Mouse (Mus musculus) G1E (cell line): Measurements from ENCODE around the gene Crlf1.

Experiments
- CTCF ChIP-seq: IDR thresholded peaks from 2 replicates; pipeline ENCODE4 v1.5.1; 2012; ENCODE audit warnings: low read depth, low read length, inconsistent platforms, mixed read lengths
- POLR2AphosphoS5 ChIP-seq: IDR thresholded peaks from 2 replicates; pipeline ENCODE4 v1.6.1; 2012; ENCODE audit warnings: low read depth, low read length, inconsistent platforms; ENCODE audit not compliant: insufficient replicate concordance

- TF ChIP-seq CTCF (no peak), POLR2AphosphoS5 (no peak)
Measured at GRCm38 (mm10) chr8:70482943-70483342, 10.0 kb upstream of the Crlf1 start.
